Mouse (Mus musculus): ENCODE measurements around the gene Cldn14. TPM values are rescaled to one million over a fixed set of nuclear protein-coding genes. Genes with fewer than 3 reads are reported as not detected.

Gene Cldn14
- polyA plus RNA-seq, 1 experiment from 2014 or later: 2.2 TPM

DNA sequence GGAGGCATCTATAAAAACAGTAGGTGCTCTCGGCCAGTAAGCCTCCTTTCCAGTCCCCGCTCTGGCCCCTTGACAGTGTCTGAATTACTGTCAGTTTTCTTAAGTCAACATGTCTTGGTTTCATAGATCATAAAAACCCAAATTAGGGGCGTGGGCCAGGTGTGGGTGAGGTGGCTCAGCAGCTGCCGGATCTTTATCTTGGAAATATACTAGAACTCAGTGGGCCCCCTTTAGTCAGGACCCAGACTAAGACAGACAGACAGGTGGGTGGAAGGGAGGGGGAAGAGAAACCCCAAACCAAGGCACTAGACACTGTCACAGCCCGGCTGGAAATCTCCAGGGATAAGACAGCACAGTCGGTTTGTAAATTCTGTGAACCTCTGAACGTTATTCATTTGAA, 84.8 kb downstream of the Cldn14 start:
- H3K4me3 ChIP-seq (replicated peaks): no peak overlapping the region
- H3K27me3 ChIP-seq: no peaks in the 10 kb centered on the region
- H3K4me2 ChIP-seq: no peak overlapping the region
- 62% methylated on average over 7 of the region's 7 CpGs for WGBS (ENCODE audit: insufficient replicate concordance)
- ATAC-seq (ENCODE audit: insufficient read depth): no peak
- H3K27ac ChIP-seq (replicated peaks): no peak overlapping the region
- no peak overlapping the region for H3K9ac ChIP-seq
- no peaks in the 10 kb centered on the region for H3K4me1 ChIP-seq (replicated peaks)
- no peaks in the 10 kb centered on the region for H3K36me3 ChIP-seq (replicated peaks)
- H3K9me3 ChIP-seq (replicated peaks): no peaks in the 10 kb centered on the region

DNA sequence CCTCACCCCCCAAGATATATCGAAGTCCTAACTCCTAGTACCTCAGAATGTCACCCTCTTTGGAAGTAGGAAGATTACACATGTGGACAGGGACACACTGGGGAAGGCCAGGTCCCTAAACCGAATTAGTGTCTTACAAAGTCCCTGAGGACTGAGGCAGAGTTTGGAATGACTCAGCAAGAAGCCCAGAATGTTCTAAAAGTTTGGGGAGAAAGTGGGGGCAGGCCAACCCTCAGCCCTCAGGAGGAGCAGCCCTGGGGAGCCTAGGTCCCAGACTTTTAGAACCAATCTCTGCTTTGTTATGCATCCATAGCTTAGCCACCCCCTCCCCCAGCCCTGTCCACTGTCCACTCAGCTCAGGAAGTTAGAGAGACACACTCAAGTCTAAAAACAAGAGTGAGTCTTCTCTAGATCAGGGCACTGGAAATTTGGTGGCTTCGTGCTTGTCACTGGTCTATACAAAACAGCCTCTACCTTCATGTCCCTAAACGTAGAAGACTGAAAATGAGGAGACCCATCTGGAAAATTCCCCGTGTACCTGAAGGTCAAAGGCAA, 85.7 kb downstream of the Cldn14 start:
- Histone ChIP-seq H3K27ac (replicated peaks) (no peak overlapping the region), H3K27me3 (no peaks in the 10 kb centered on the region), H3K4me1 (replicated peaks) (peaks cover 4% of the 10 kb centered on the region), H3K9me3 (replicated peaks) (no peaks in the 10 kb centered on the region), H3K4me2 (no peak overlapping the region), H3K36me3 (replicated peaks) (no peaks in the 10 kb centered on the region), H3K4me3 (replicated peaks) (no peak overlapping the region), H3K9ac (no peak overlapping the region)
- 55% methylated on average over 5 of the region's 5 CpGs for WGBS (ENCODE audit: insufficient replicate concordance)
- ATAC-seq (ENCODE audit: insufficient read depth): no peak

DNA sequence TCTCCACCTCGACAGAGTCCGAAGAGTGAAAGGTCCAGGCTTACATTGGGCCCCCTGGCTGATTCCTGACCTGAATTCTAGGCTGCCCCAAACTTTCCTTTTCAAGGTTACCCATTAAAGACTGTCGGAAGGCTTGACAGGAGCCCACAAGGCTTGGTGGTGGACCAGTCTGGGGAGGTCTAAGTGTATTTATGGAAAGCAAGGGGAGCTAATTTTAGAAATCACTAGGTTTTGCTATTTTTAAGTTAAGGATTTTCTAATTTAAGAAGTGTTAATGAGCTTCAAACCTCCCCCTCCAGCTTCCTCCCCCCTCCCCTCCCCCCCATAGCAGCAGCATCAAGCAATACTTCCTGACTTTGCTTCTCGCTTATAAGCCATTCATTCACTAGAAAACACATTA, 88.0 kb downstream of the Cldn14 start:
- Histone ChIP-seq H3K9ac (no peak overlapping the region), H3K4me1 (replicated peaks) (peaks cover 8% of the 10 kb centered on the region), H3K36me3 (replicated peaks) (no peaks in the 10 kb centered on the region), H3K27me3 (no peaks in the 10 kb centered on the region), H3K27ac (replicated peaks) (no peak overlapping the region), H3K9me3 (replicated peaks) (no peaks in the 10 kb centered on the region), H3K4me2 (no peak overlapping the region), H3K4me3 (replicated peaks) (no peak overlapping the region)
- no peak for ATAC-seq (ENCODE audit: insufficient read depth)
- 50% methylated on average over 4 of the region's 4 CpGs for WGBS (ENCODE audit: insufficient replicate concordance)

DNA sequence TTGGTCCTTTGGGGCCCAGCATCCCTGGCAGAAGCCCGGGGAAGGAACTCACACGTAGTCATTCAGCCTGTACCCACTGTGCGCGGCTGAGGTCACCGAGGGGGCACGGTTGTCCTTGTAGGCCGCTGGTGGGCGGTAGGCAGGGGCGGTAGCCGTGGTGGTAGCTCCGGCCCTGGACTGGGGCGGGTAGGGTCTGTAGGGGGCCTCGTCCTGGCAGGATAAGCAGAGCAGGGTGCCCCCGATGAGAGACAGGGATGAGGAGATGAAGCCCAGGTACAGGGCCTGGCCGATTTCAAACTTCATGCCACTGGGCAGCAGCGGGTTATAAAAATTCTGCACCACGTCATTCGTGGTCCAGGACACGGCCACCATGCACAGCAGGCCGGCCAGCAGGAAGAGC, 89.4 kb downstream of the Cldn14 start:
- Histone ChIP-seq H3K27ac (replicated peaks) (no peak overlapping the region), H3K36me3 (replicated peaks) (no peaks in the 10 kb centered on the region), H3K4me2 (no peak overlapping the region), H3K9ac (no peak overlapping the region), H3K4me1 (replicated peaks) (peaks cover 8% of the 10 kb centered on the region), H3K4me3 (replicated peaks) (no peak overlapping the region), H3K9me3 (replicated peaks) (no peaks in the 10 kb centered on the region), H3K27me3 (no peaks in the 10 kb centered on the region)
- WGBS (ENCODE audit: insufficient replicate concordance): 76% methylated on average over 20 of the region's 20 CpGs
- ATAC-seq (ENCODE audit: insufficient read depth): no peak

- Histone ChIP-seq H3K9me3 (replicated peaks) (no peaks in the 10 kb centered on the region), H3K4me3 (replicated peaks) (no peak overlapping the region), H3K9ac (no peak overlapping the region), H3K4me1 (replicated peaks) (peaks cover 8% of the 10 kb centered on the region), H3K27me3 (no peaks in the 10 kb centered on the region), H3K36me3 (replicated peaks) (no peaks in the 10 kb centered on the region), H3K27ac (replicated peaks) (no peak overlapping the region), H3K4me2 (peak overlapping the region; percentile 10; the same call in 1 of the 2 replicates)
- 53% methylated on average over 8 of the region's 8 CpGs for WGBS (ENCODE audit: insufficient replicate concordance)
- no peak for ATAC-seq (ENCODE audit: insufficient read depth)
Measured at GRCm38 (mm10) chr16:93918679-93919060, 90.0 kb downstream of the Cldn14 start.

DNA sequence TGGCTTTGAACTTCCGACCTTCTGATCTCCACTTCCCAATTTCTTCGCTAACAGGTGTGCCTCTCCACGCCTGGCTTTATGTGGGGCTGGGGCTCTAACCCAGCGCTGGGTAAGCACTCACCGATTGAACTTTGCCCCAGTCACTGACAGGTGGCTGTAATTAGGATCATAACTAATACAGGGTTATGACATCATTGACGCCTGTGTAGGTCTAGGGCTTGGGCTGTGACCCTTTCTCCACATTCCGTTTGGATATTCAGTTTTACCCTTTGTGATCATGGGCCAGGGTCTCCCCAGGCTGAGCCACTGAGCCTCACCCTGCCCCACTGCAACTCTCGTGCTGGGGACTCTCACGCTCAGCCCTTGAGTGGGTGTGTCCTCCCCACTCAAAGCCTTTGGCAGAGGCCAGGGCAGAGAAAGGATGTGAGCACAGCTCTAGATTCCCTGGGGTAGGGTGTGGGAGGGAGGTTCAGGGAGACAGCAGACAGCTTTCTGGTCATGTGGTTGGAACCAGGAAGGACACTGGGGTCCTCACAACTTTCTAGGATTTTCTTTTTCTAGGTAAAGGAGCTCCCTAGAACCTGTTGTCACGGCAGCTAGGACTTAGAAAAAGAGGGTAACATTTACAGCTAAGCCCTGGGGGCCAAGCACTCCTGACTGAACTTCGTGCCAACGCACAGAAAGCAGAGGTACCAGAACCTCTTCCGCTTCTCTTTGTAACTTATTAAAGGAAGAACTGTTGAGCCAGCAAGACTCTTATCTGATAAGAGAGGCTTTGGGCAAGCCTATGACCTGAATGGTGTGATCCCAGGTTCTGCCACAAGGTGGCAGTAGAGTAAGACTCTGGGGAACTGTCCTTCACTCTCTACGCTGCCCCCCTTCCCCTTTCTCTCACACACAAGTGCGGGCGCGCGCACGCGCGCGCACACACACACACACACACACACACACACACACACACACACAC, 90.6 kb downstream of the Cldn14 start:
- Histone ChIP-seq H3K27ac (replicated peaks) (no peak overlapping the region), H3K4me3 (replicated peaks) (no peak overlapping the region), H3K4me1 (replicated peaks) (peaks cover 8% of the 10 kb centered on the region), H3K4me2 (peak overlapping the region; percentile 33; the same call in 1 of the 2 replicates), H3K36me3 (replicated peaks) (no peaks in the 10 kb centered on the region), H3K27me3 (no peaks in the 10 kb centered on the region), H3K9me3 (replicated peaks) (no peaks in the 10 kb centered on the region), H3K9ac (no peak overlapping the region)
- 28% methylated on average over 22 of the region's 22 CpGs for WGBS (ENCODE audit: insufficient replicate concordance)
- peak; percentile 56 for ATAC-seq (ENCODE audit: insufficient read depth)

GRCm38 (mm10) chr16:93915338-93915849, 93.2 kb downstream of the Cldn14 start:
- Histone ChIP-seq H3K4me3 (replicated peaks) (no peak overlapping the region), H3K9me3 (replicated peaks) (no peaks in the 10 kb centered on the region), H3K27ac (replicated peaks) (no peak overlapping the region), H3K36me3 (replicated peaks) (no peaks in the 10 kb centered on the region), H3K4me1 (replicated peaks) (peaks cover 18% of the 10 kb centered on the region), H3K9ac (no peak overlapping the region), H3K4me2 (no peak overlapping the region), H3K27me3 (no peaks in the 10 kb centered on the region)
- 25% methylated on average over 10 of the region's 10 CpGs for WGBS (ENCODE audit: insufficient replicate concordance)
- ATAC-seq (ENCODE audit: insufficient read depth): no peak

DNA sequence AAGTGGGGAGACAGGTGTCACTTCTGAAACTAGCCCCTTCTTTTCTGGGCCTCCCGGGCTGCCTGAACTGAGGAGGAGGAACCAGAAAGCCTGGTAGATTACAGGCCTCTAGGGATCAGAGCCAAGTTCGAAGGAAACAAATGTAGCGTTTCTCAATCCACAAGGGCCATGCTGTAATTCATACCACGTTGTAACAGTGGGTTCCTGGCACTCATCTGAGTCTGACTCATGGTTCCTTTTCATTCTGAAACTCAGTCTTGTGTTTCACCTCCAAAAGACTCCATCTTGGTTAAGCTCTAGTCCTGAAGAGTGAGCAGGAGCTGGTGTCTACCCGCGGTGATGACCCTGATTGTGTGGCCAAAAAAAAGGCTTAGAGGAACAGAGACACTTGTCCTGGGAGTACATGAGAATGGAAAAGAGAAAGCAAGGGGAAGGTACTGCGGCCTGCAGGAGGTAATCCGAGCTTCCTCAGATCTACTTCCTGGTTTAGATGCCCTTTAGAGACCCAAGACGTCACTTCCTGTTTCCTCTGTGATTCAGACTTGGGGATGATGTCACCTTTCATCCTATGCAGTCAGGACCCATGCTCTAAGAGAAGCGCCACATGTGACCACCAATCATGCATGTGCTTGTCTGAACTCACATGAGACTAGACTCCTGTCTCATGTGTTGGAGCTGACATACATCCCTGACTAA, 94.6 kb downstream of the Cldn14 start:
- 51% methylated on average over 10 of the region's 10 CpGs for WGBS (ENCODE audit: insufficient replicate concordance)

DNA sequence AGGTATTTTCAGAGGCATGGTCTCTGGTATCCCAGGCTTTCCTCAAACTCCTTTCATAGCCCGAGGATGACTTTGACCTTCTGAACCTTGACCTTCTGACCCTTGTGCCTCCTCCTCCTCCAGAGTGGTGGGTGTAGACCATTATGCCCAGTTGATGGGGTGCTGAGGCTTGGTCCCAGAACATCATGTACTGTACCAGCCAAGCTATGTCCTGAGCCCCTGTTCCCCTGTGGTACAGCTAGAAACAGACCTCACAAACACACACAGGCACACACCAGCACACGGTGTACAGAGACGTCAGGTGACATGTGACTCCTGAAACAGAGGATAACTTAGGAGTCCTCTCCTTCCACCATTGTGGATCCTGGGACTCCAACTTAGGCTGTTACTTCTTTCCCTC, 95.8 kb downstream of the Cldn14 start:
- peaks cover 13% of the 10 kb centered on the region for H3K4me1 ChIP-seq (replicated peaks)
- H3K9ac ChIP-seq: no peak overlapping the region
- no peak overlapping the region for H3K27ac ChIP-seq (replicated peaks)
- no peak overlapping the region for H3K4me3 ChIP-seq (replicated peaks)
- no peaks in the 10 kb centered on the region for H3K27me3 ChIP-seq
- no peaks in the 10 kb centered on the region for H3K36me3 ChIP-seq (replicated peaks)
- no peaks in the 10 kb centered on the region for H3K9me3 ChIP-seq (replicated peaks)
- whole genome bisulfite sequencing (ENCODE audit: insufficient replicate concordance): 61% methylated on average over 3 of the region's 3 CpGs
- ATAC-seq (ENCODE audit: insufficient read depth): no peak
- H3K4me2 ChIP-seq: no peak overlapping the region

More for the DNA sequence above, 94.6 kb downstream of the Cldn14 start:
- no peak for ATAC-seq (ENCODE audit: insufficient read depth)
- Histone ChIP-seq H3K4me2 (no peak overlapping the region), H3K27ac (replicated peaks) (no peak overlapping the region; the same call in 1 of the 2 replicates), H3K36me3 (replicated peaks) (no peaks in the 10 kb centered on the region), H3K4me3 (replicated peaks) (no peak overlapping the region), H3K4me1 (replicated peaks) (peaks cover 18% of the 10 kb centered on the region), H3K9ac (no peak overlapping the region), H3K9me3 (replicated peaks) (no peaks in the 10 kb centered on the region), H3K27me3 (no peaks in the 10 kb centered on the region)

DNA sequence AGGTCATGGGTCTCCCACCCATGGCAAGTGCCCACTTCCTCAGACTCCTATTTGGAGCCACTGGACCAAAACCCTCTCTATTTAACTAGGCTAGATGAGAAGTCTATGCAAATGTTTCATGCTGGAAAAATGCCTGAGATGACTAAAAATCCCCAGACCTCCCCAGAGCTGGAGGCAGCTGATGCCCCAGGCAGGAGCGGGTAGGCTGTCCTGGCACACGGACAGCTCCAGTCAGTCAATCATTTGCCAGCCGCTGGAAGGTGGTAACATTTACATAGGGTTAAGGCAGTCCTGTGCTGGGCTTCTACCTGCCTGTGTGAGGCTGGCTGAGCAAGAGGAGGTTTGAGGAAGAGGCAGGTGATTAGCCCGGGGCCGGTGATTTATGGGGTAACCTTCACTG, 96.5 kb downstream of the Cldn14 start:
- Histone ChIP-seq H3K9me3 (replicated peaks) (no peaks in the 10 kb centered on the region), H3K27ac (replicated peaks) (no peak overlapping the region), H3K4me1 (replicated peaks) (peaks cover 10% of the 10 kb centered on the region), H3K36me3 (replicated peaks) (peaks cover 1% of the 10 kb centered on the region; the same call in 1 of the 2 replicates), H3K9ac (no peak overlapping the region), H3K4me3 (replicated peaks) (no peak overlapping the region), H3K27me3 (no peaks in the 10 kb centered on the region), H3K4me2 (no peak overlapping the region)
- ATAC-seq (ENCODE audit: insufficient read depth): no peak
- WGBS (ENCODE audit: insufficient replicate concordance): 50% methylated on average over 5 of the region's 5 CpGs
